Mouse (Mus musculus): ENCODE data around the gene Dpf2. TPM values are rescaled to one million over a fixed set of nuclear protein-coding genes. Genes with fewer than 3 reads are reported as not detected.

Dpf2 gene
- total RNA-seq, 2 experiments from 2014 or later, result 92.0 to 108 TPM

- no peak for DNase-seq
These were observed 50.3 kb downstream of the Dpf2 start for GRCm38 (mm10) chr19:5862335-5863085.

GRCm38 (mm10) chr19:5856604-5857003 is 56.2 kb downstream of the Dpf2 start:
- no peak for DNase-seq

GRCm38 (mm10) chr19:5852035-5852722 is 60.6 kb downstream of the Dpf2 start:
- no peak for DNase-seq

- DNase-seq, result no peak
These were observed 61.3 kb downstream of the Dpf2 start for GRCm38 (mm10) chr19:5851481-5851971.

GRCm38 (mm10) chr19:5850860-5851259 is 62.0 kb downstream of the Dpf2 start:
- DNase-seq, result no peak

- DNase-seq, result peak; percentile 89 to 90
These were observed 62.8 kb downstream of the Dpf2 start for GRCm38 (mm10) chr19:5849843-5850527.

- DNase-seq, result no peak
These were observed 63.8 kb downstream of the Dpf2 start for GRCm38 (mm10) chr19:5848826-5849672.

- peak; percentile 40 to 41 for DNase-seq
These were observed 64.6 kb downstream of the Dpf2 start for GRCm38 (mm10) chr19:5848032-5848825.

GRCm38 (mm10) chr19:5847306-5847796 is 65.5 kb downstream of the Dpf2 start:
- DNase-seq, result no peak

GRCm38 (mm10) chr19:5846557-5847305 is 66.1 kb downstream of the Dpf2 start:
- peak; percentile 86 to 88 for DNase-seq

Other genes starting within 250 kb of the Dpf2 start
- gene Sipa1, start 249.3 kb downstream of the Dpf2 start, total RNA-seq (2021), result 10 to 100 TPM; 16.6 to 18.0 TPM
- 10 to 100 TPM; 17.8 to 18.6 TPM for gene Map3k11, start 224.3 kb downstream of the Dpf2 start, total RNA-seq (2021)
- 10 to 100 TPM; 61.9 to 68.5 TPM for gene Pcnx3, start 224.1 kb downstream of the Dpf2 start, total RNA-seq (2021)
- not detected for gene Kcnk7, start 208.6 kb downstream of the Dpf2 start, total RNA-seq (2021)
- gene Ehbp1l1, start 186.7 kb downstream of the Dpf2 start, total RNA-seq (2021), result 10 to 100 TPM; 13.7 to 14.2 TPM
- gene Fam89b, start 183.4 kb downstream of the Dpf2 start, total RNA-seq (2021), result 10 to 100 TPM; 24.1 to 29.4 TPM
- gene Ltbp3, start 172.1 kb downstream of the Dpf2 start, total RNA-seq (2021), result 10 to 100 TPM; 24.9 to 28.0 TPM
- gene Scyl1, start 141.6 kb downstream of the Dpf2 start, total RNA-seq (2021), result 10 to 100 TPM; 75.6 to 75.9 TPM
- 10 to 100 TPM; 13.5 to 14.2 TPM for gene Frmd8, start 37.7 kb downstream of the Dpf2 start, total RNA-seq (2021)
- gene Slc25a45, start 35.2 kb downstream of the Dpf2 start, total RNA-seq (2021), result 1 to 10 TPM; 2.5 to 2.7 TPM
- 1 to 10 TPM; 1.9 to 2.2 TPM for gene Tigd3, start 18.9 kb downstream of the Dpf2 start, total RNA-seq (2021)
- 1 to 10 TPM; 4.4 to 5.5 TPM for gene Cdc42ep2, start 11.8 kb upstream of the Dpf2 start, total RNA-seq (2021)
- gene Pola2, start 51.2 kb upstream of the Dpf2 start, total RNA-seq (2021), result 1 to 10 TPM; 5.3 to 5.5 TPM
- not detected for gene Slc22a20, start 73.1 kb upstream of the Dpf2 start, total RNA-seq (2021)
- gene Capn1, start 102.9 kb upstream of the Dpf2 start, total RNA-seq (2021), result 10 to 100 TPM; 20.5 to 26.0 TPM
- 10 to 100 TPM; 46.4 to 52.3 TPM for gene Syvn1, start 133.6 kb upstream of the Dpf2 start, total RNA-seq (2021)
- gene Mrpl49, start 144.8 kb upstream of the Dpf2 start, total RNA-seq (2021), result 10 to 100 TPM; 46.8 to 47.9 TPM
- gene Fau, start 144.8 kb upstream of the Dpf2 start, total RNA-seq (2021), result 100 to 1,000 TPM; 676 to 701 TPM
- 10 to 100 TPM; 33.1 to 35.2 TPM for gene Znhit2, start 148.2 kb upstream of the Dpf2 start, total RNA-seq (2021)
- gene Tm7sf2, start 155.4 kb upstream of the Dpf2 start, total RNA-seq (2021), result 10 to 100 TPM; 26.4 to 34.2 TPM
- 10 to 100 TPM; 85.3 to 88.8 TPM for gene Vps51, start 164.2 kb upstream of the Dpf2 start, total RNA-seq (2021)
- not detected for gene Tmem262, start 167.0 kb upstream of the Dpf2 start, total RNA-seq (2021)
- 1 to 10 TPM; 1.5 to 1.6 TPM for gene Gm28374, start 169.2 kb upstream of the Dpf2 start, total RNA-seq (2021)
- 10 to 100 TPM; 39.6 to 40.3 TPM for gene Zfpl1, start 171.9 kb upstream of the Dpf2 start, total RNA-seq (2021)
- gene Cdca5, start 172.0 kb upstream of the Dpf2 start, total RNA-seq (2021), result under 1 TPM; 0.17 to 0.43 TPM
- not detected for gene AC131692.1, start 181.4 kb upstream of the Dpf2 start, total RNA-seq (2021)
- under 1 TPM in 1 of 2 experiments, not detected in 1; 0.12 TPM for gene Naaladl1, start 192.8 kb upstream of the Dpf2 start, total RNA-seq (2021)
- gene Sac3d1, start 205.6 kb upstream of the Dpf2 start, total RNA-seq (2021), result 10 to 100 TPM; 14.7 to 14.9 TPM
- 10 to 100 TPM; 40.2 to 42.5 TPM for gene Snx15, start 215.3 kb upstream of the Dpf2 start, total RNA-seq (2021)
- gene Batf2, start 228.0 kb upstream of the Dpf2 start, total RNA-seq (2021), result under 1 TPM; 0.28 to 0.60 TPM
- 10 to 100 TPM; 69.1 to 73.2 TPM for gene Arl2, start 228.5 kb upstream of the Dpf2 start, total RNA-seq (2021)